Mouse (Mus musculus): ENCODE measurements around the gene Tbc1d14.

Gene Tbc1d14

DNA sequence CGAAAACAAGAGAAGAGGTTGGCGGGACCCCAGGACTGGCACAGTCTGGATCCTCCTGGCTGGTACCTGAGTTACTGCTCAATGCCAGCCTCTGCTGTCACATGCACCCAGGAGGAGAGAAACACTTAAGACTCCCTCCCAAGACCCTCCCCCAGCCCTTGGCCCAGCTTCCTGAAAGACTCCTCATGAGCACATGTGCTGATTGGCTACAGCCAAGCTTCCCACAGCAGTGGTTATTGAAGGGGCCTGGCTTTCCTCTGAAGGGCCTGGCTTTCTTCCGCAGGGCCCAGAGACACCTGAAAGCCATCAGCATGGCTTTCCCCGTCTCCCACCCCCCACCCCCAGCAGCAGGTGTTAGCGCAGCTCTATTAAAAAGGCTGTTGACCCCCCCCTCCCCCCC lies at the start of gene Tbc1d14:
TSS of gene Tbc1d14 (minus strand) at position 101 of the 400 bp plus-strand sequence.
- DNase-seq: no peak

DNA sequence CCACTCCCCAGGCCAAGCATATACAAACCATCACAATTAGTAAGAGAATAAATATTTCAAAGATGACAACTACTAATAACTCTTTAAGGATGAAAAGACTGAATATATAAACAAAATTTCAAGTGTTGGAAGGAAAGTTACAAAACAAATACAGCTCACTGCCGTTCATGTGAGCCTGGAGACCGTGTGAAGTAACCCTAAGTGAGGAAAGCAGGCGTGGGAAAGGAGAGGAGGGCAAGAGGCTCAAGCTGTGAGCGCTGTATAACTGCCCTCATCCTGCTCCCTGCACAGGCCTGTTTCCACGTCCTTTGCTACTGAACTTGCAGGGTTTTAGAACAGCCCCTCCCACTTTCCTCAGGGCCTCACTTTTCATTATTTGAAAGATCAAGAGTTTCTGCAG lies 32.5 kb upstream of the Tbc1d14 start:
- no peak for DNase-seq

DNA sequence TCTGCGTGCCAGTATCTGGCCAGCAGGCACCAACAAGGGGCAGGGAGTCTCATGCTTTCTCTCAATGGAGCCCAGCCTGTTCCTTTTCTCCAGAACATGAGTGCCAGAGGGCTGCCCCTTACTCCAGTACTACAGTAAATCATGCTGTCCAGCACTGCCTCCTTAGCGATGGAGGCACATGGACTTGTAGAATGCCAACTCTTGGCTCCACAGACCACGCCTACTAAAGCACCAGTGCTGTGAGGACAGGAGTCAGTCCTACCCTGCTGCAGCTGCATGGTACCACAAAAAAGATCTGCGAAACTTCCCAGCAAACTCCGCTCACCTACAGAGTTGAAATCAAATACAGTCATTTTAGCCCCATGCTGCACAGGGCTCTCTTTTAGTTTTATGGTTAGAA lies 30.6 kb upstream of the Tbc1d14 start:
- peak; percentile 93 for DNase-seq

DNA sequence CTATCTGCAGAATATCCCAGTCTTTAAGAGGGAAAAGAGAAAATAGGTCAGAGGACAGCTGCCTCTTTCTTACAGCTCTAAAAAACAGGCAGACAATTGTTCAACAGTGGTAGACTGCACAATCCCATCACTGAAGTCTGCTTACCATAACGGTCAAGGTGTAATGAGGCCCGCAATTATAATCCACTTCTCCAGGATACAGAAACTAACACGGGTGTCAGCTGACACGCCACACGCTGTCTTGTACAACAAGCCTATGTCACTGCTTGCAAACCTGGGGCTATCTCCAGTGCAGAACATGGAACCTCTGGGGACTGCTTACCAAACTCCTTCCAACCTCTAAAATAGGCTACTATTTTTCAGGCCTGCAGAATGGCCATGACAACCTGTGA lies 28.0 kb upstream of the Tbc1d14 start:
- DNase-seq: peak; percentile 93

DNA sequence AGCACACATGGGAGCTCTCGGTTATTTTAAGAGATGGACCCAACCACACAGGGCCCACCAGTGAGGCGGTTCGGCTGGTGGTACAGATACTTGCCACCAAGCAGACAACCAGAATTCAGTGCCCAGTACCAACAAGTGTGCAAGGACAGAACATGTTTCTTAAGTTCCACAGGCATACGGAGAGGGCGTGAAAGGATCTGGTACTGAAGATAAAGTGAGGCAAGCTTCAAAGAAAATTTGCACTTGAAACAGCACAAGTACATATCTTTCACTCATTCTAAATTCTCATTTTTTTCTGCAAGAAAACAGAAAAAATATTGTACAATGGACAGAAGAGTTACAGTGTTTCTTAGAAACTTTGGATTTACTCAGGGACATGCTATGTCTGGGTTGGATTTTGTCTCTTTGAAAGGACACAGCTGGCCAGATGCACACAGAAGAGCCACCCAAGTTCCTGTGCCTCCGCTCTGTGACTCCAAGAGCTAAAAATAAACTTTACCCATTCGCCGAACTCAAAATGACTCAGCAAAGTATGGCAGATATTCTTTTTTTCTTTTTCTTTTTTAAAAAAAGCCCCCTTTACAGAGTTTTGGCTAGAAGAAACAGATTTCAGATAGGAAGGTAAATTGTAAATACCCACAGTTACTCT lies 27.5 kb upstream of the Tbc1d14 start:
- no peak for DNase-seq

DNA sequence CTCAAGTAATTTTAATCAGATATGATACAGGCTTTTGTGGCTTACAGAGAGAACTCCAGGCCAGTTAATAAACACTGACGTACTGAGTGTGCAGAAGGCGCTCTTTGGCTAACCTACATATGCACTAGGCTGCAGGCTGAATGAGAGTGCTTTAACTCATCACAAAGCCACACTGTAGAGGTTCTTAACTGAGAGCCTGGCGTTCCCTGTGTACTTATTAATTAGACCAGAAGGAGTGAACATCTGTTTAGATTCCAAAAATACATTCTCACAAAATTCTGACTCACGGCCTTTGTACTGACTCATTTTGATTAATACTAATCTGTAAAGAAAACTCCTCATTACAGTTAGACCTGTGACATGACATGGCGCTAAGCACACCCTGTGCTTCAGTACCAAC lies 25.8 kb upstream of the Tbc1d14 start:
- DNase-seq: no peak

DNA sequence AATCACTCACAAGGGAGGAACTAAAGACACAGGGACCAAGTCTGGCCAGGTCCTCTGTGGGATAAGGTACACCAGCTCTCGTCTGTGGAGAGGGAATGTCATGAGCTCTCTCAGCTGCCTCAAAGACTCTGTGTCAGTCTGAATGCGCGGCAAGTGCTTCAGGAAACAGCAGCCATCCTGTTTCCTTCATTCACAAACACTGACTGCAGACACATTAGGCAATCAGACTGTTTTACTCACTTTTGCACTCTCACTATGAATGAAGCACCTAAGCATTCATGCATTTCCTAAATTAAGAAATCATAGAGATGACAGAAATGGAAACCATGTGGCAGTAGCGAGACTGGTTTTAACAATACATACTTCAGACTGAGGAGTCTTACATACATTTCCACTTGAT lies 25.3 kb upstream of the Tbc1d14 start:
- DNase-seq: no peak

DNA sequence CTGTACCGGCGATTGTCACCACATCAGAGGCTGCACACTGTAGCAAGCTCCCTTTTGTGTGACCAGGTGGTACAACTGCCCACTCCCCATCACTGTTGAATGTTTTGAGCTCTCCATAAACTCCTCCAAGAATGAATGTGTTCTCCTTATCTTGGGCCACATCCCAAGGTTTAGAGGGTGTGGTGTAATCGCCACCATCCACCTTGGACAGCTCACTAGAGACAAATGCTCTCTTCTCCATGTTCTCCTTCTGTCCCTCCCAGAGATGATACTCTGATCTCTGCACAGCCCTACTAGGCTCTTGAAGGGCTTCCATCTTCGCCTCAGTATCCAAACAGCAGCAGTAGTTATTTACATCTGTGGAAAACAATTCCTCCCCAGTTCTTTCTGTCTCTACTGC lies 21.0 kb upstream of the Tbc1d14 start:
- no peak for DNase-seq

DNA sequence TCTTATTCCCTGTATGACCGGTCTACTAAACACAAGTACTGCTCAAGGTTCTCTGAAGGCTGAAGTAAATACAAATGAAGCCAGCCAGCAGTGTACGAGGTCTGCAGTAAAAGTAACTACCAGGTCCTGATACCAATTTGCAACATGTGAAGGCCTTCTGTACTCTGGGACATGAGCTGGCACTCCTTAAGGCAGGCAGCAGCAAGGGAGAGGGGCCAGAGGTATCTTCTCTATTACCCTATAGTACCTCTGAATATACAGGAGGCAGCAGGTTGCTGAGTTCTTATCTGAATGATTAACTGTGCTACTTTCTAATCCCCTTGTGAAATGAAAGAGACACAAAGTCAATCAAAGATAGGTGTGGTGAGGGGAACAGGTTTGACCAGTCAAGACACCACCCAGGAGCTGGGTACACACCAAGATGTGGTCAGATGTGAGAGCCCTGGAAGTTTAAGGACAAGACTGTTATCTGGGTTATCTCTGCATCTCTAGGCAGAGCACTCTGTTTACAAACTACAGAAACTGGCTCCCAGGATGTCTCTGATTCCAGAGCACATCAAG lies 15.9 kb upstream of the Tbc1d14 start:
- no peak for DNase-seq

DNA sequence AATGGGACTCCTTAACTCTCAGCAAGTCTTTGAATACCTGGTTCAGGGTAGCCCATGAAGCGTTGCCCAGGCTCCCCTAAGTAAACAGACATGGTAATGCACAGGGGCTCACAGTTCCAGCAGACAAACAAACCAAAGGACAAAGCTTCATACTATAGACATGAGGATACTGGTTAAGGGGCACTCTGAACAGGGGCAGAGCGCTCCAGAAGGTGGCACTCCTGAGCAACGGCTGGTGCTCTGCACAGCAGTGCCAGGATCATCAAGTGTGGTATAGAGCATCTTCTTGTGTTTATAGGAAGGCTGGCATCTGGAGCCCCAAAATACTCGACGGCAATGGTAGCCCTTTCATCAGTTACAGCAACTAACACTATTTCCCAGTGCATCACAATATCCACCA lies 10.0 kb upstream of the Tbc1d14 start:
- no peak for DNase-seq

DNA sequence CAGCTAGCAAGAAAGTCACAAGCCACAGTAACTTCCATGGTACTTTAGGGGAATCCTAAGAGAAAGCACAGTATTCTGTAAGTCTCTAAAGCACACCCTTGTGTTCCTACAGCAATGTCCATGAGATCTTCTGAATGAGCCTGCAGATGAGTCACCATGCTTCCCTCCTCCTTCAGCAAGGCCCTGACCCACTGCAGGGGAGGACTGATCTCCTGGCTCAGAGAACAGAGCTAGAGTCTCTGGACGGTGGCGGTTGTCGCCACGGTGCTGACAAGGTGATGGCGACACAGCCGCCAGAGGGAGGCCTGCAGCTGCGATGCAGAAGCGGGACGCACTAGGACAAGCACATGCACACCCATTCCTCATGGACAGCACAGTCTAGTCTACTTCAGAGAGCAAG lies 9.0 kb upstream of the Tbc1d14 start:
- no peak for DNase-seq

DNA sequence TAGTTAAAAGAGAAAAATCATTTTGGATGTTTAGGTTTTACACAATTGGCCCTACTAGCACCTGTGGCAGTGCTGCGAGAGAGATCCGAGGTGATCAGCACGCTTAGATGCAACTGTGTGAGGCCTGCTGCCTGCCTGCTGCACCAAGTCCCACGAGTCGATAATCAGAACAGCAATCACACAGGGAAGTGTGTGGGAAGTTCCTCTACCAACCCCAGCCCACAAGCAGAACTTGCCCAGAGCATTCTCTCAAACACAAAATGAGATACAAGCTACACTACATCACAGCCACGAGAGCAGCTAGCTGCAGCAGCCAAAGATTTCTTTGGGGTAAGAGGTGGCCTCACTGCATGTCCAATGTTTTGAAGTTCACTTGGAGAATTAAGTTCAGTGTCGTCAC lies 8.4 kb upstream of the Tbc1d14 start:
- no peak for DNase-seq

DNA sequence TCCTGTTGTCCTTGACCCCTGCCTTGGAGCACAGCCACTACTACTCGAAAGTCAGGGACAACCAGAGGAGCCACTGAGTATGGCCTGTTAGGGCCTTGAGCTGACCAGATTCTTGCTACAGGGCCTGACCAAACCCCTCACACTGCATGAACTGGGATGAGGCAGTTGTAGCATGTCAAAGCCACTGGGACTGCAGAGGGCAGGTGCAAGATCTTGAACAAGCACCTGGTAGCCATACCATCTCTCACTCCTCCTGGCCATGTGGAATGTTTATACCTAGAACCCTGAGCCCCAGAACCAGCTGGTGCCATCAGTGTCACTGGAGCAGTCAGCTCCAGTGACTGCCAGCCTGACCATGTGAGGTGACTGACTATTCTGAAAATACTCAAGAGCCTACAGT lies 5.8 kb upstream of the Tbc1d14 start:
- DNase-seq: no peak

DNA sequence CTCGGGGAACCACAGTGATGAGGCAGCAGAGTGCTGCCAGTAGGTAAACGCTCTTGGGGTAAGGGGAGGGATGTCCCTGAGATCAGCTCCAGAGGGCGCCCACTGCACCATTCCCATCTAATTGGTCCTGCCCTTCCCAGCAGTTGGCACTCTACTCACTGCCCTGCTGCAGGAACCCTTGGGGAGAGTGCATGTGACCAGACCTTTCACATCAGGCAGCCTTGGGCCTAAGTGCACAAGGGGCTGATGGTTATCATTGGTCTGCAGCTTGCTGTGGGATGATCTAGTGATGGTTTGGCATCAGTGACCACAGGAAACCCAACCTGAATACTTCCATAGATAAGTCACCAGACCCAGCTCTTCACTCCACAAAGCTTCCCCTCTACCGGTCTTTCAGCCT lies 4.6 kb upstream of the Tbc1d14 start:
- peak; percentile 90 for DNase-seq

DNA sequence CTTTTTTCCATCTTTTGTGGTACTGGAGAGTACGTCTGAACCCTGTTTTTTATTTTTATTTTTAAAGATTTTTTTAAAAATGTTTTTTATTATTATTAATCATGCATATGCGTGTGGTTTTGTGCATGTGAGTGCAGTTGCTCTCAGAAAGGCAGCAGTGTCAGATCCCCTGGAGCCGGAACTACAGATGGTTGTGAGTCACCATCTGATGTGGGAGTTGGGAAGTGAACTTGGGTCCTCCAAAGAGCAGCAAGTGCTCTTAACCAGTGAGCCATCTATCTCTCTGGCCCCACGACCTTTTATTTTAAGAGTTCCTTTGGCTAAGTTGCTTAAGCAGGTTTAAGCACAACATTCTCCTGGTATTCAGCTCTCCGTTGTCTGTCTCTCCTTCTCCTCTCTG lies 3.1 kb upstream of the Tbc1d14 start:
- no peak for DNase-seq

DNA sequence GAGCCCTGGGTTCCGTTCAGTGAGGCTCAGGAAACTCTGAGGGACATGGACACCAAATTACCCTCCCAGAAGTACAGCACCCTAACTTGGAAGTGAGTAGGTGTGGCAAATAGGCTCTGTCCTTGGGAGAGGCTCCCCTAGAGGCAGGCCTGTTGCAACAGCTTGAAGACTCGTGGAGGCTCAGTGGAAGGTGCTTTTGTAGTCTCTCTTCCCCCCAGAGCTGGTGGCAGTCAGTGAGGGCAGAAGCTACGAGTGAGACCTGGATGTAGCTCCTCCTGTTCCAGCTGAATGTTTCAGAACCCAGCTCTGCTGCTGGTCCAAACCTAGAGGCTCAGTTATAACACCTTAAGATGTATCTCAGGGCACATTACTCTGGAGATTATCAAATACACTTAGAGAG lies 2.0 kb upstream of the Tbc1d14 start:
- no peak for DNase-seq

DNA sequence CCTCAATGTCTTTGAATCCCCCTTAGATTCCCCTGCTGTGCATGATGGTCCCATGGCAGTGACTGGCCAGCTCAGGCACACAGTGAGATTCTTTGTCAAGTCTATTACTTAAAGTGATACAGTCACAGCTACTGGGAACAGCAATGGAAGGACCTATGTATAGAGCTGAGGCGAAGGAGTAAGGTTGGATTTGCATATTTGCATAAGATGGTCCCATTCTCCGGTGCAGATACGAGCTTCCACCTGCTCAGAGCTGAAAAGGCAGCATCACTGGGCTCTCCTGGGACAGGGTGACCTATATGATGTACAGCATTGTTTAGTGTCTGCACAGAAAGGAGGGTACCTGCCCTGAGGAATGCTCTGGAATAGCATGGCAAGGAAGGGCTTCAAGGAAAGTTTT lies 1.3 kb upstream of the Tbc1d14 start:
- no peak for DNase-seq

DNA sequence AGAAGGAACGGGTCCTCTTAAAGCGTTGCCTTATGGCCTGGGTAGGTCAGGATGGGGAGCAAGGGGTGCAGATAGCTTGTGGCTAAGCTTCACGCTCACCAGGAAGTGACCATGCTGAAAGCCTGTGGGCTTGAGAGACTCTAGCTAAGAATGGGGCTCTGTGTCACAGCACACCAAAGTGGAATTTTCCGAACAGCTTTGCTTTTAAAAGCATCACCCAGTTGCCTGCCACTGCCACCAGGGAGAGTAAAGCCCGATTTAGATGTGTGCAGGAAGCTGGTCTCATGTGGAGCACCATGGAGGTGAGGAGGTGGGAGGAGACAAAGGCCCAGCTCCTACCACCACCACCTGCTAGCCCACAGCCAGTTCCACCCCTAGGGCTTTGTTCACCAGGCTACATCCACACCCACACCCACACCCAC lies 2.6 kb downstream of the Tbc1d14 start:
- DNase-seq: no peak

DNA sequence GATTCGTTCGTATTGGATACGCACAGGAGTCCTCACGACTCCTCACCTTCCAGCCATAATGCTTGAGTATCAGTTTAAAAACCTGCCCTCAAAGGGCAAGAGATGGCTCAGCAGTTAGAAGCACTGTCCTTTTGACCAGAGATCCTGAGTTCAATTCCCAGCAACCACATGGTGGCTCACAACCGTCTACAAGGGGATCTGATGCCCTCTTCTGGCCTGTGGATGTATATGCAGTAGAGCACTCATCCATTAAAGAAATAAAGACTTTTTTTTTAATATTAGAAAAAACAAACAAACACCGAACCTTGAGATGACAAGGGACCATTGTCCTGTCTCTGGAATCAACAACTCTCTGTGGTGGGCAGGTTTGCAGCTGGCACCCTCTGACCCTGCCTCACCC lies 8.8 kb downstream of the Tbc1d14 start:
- no peak for DNase-seq

DNA sequence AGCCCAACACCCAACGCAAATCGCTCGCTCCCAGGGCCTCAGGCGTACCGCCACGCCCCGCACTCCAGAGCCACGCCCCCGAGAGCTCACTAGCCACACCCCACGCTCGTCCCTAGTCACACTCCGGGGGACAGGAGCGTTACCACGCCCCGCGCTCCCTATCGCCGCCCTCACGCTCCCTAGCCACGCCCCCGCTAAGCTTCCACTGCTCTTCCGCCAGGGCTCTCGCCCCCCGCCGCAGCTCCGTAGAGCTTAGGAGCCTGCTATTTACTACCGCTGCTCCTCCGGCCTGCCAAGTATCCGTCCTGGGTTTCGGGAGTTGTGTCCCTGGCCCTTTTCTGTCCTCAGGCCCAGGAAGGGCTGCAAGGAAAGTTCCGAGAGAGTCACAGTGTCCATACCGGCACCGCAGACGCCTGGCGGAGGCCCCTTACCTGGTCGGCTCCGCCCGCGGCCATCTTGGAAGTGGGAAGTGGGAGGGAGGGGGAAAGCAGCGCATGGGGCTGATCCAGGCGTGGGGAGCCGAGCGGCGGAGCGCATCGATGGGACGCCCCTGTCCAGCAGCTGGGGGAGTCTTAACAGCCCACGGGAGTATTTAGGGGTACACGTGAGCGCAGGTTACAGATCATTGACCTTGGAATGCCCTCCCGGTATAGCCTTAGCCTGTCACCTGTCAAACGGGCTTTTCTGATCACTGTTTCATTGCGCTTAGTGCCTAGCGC lies 11.0 kb downstream of the Tbc1d14 start:
- DNase-seq: peak; percentile 100

DNA sequence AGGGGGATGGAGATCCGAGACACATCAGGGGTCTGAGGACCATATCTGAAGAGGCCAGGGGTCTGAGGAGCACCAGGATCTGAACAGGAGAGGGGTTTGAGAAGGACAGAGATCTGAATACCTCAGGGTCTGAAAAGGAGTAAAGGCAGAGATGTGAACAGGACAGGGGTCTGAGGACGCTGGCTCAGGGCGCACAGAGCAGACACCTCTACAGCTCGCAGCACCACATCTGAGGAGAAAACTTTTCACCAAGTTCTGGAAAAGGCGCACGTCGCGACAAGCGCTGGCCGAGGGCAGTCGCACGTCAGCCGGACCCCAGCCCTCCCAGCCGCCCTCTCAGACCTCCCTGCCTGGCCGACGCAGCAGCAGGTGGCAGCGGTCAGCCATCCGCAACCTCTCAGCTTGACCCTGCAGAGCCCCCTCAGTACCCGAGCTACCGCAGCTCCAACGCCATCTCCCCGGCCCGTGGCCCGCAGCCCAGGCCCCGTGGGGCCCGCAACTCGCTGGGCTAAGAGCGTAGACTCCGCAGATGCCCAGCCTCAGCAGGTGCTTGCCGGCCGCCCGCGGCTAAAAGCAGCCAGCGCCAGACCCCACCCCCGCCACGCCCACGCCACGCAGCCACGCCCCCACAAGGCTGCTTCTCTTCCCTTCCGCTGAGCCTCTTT lies 11.7 kb downstream of the Tbc1d14 start:
- DNase-seq: no peak

DNA sequence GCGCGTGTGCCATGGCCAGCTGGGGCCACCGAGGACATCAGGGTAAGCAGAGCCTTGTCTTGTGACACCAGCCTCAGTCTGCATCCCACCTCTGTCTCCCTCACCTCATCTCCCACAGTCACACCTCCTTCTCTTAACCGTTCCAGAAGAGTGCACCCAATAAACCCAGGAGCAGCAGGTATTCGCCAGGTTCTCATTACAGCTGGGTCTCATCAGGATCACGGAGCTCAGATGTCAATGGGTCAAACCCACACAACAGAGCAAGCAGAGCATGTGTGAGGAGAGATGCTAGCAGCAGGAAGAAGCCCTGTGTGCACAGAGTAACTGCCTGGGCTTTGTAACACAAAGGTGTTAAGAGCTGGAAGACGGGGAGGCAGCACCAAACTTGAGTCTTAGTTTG lies 13.1 kb downstream of the Tbc1d14 start:
- DNase-seq: peak; percentile 90

DNA sequence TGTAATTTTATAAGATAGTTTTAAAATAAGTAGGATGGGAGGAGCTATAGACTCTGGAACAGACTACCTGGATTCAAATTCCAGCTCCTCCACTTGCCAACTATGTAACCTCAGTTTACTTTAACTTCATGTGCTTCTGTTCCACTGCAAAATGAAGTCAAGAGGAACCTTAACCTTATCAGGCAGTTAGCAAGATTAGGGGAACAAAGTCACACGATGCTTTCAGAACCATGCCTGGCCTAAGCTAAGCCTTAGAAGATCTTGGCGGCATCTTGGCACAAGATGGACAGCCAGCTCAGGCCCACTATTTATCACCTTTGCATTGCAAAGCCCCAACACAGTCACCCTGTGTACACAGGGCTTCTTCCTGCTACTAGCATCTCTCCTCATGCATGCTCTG lies 14.1 kb downstream of the Tbc1d14 start:
- no peak for DNase-seq

DNA sequence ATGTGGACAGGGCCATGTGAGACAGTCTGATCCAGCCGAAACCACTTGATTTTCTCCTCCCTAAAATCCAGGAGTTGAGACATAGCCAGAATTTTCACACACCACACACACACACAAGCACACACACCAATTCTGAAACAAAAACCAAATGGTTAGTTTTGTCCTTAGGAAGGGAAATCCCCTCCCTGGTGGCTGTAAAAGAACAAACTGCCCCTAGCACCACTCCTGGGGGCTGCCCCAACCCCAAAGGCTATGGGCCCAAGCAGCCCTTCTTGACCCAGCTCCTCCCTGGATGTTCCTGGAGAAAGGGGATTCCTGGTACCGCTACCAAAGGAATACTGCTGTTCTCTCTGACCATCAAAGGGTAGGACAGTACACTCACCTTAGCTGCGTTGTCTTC lies 16.6 kb downstream of the Tbc1d14 start:
- DNase-seq: peak; percentile 92
